Mouse (Mus musculus): ENCODE data around the gene Sclt1. TPM values are rescaled to one million over a fixed set of nuclear protein-coding genes. Genes with fewer than 3 reads are reported as not detected.

The Sclt1 gene
- polyA plus RNA-seq, 1 experiment: 12.9 TPM

- Histone ChIP-seq H3K27ac (ENCODE audit: insufficient read depth, low read length) (no peak overlapping the region), H3K4me3 (replicated peaks; ENCODE audit: insufficient read depth, low read depth, low read length) (no peak overlapping the region), H3K4me1 (ENCODE audit: control insufficient read depth, insufficient read depth, low read length) (peaks cover 40% of the 10 kb centered on the region), H3K27me3 (ENCODE audit: control insufficient read depth, insufficient read depth, low read length) (no peaks in the 10 kb centered on the region)
- no peak for TF ChIP-seq CTCF (IDR thresholded peaks at IDR 0.05; ENCODE audit: borderline replicate concordance, insufficient read depth, low read depth, low read length)
- TF ChIP-seq POLR2A (IDR thresholded peaks at IDR 0.05; ENCODE audit: borderline replicate concordance, insufficient read depth, low read length): no peak
- no peak for DNase-seq
- WGBS: 90% methylated on average over 7 of the region's 7 CpGs
Observed at GRCm38 (mm10) chr3:41582256-41582655, 160.1 kb downstream of the Sclt1 start.

- DNase-seq: no peak
- H3K27ac ChIP-seq (ENCODE audit: insufficient read depth, low read length): peak overlapping the region; percentile 4; the same call in 1 of the 2 replicates
- peaks cover 37% of the 10 kb centered on the region for H3K4me1 ChIP-seq (ENCODE audit: control insufficient read depth, insufficient read depth, low read length)
- H3K27me3 ChIP-seq (ENCODE audit: control insufficient read depth, insufficient read depth, low read length): no peaks in the 10 kb centered on the region
- no peak overlapping the region for H3K4me3 ChIP-seq (replicated peaks; ENCODE audit: insufficient read depth, low read depth, low read length)
- WGBS: 50% methylated on average over 8 of the region's 8 CpGs
- TF ChIP-seq CTCF (IDR thresholded peaks at IDR 0.05; ENCODE audit: borderline replicate concordance, insufficient read depth, low read depth, low read length): no peak
- no peak for TF ChIP-seq POLR2A (IDR thresholded peaks at IDR 0.05; ENCODE audit: borderline replicate concordance, insufficient read depth, low read length)
Observed at GRCm38 (mm10) chr3:41581436-41581835, 160.9 kb downstream of the Sclt1 start.

GRCm38 (mm10) chr3:41580401-41581323 is 161.7 kb downstream of the Sclt1 start:
- 40% methylated on average over 14 of the region's 14 CpGs for WGBS
- DNase-seq: no peak
- Histone ChIP-seq H3K4me3 (replicated peaks; ENCODE audit: insufficient read depth, low read depth, low read length) (no peak overlapping the region), H3K27me3 (ENCODE audit: control insufficient read depth, insufficient read depth, low read length) (no peaks in the 10 kb centered on the region), H3K4me1 (ENCODE audit: control insufficient read depth, insufficient read depth, low read length) (peaks cover 44% of the 10 kb centered on the region), H3K27ac (ENCODE audit: insufficient read depth, low read length) (0 out of 2 replicates have a peak overlapping the region, but pooled peaks have one; percentile 4)
- TF ChIP-seq POLR2A (IDR thresholded peaks at IDR 0.05; ENCODE audit: borderline replicate concordance, insufficient read depth, low read length): no peak
- TF ChIP-seq CTCF (IDR thresholded peaks at IDR 0.05; ENCODE audit: borderline replicate concordance, insufficient read depth, low read depth, low read length): no peak

- no peak overlapping the region for H3K4me3 ChIP-seq (replicated peaks; ENCODE audit: insufficient read depth, low read depth, low read length)
- peaks cover 47% of the 10 kb centered on the region for H3K4me1 ChIP-seq (ENCODE audit: control insufficient read depth, insufficient read depth, low read length)
- TF ChIP-seq POLR2A (IDR thresholded peaks at IDR 0.05; ENCODE audit: borderline replicate concordance, insufficient read depth, low read length) (no peak), CTCF (IDR thresholded peaks at IDR 0.05; ENCODE audit: borderline replicate concordance, insufficient read depth, low read depth, low read length) (no peak)
- H3K27ac ChIP-seq (ENCODE audit: insufficient read depth, low read length): no peak overlapping the region
- 82% methylated on average over 4 of the region's 4 CpGs for WGBS
- DNase-seq: no peak
- H3K27me3 ChIP-seq (ENCODE audit: control insufficient read depth, insufficient read depth, low read length): no peaks in the 10 kb centered on the region
Observed at GRCm38 (mm10) chr3:41579873-41580272, 162.4 kb downstream of the Sclt1 start.

GRCm38 (mm10) chr3:41577240-41577639 is 165.1 kb downstream of the Sclt1 start:
- TF ChIP-seq POLR2A (IDR thresholded peaks at IDR 0.05; ENCODE audit: borderline replicate concordance, insufficient read depth, low read length): no peak
- no peak for TF ChIP-seq CTCF (IDR thresholded peaks at IDR 0.05; ENCODE audit: borderline replicate concordance, insufficient read depth, low read depth, low read length)
- H3K27ac ChIP-seq (ENCODE audit: insufficient read depth, low read length): no peak overlapping the region
- WGBS: 72% methylated on average over 2 of the region's 2 CpGs
- no peak for DNase-seq
- H3K4me1 ChIP-seq (ENCODE audit: control insufficient read depth, insufficient read depth, low read length): peaks cover 45% of the 10 kb centered on the region
- H3K4me3 ChIP-seq (replicated peaks; ENCODE audit: insufficient read depth, low read depth, low read length): no peak overlapping the region
- H3K27me3 ChIP-seq (ENCODE audit: control insufficient read depth, insufficient read depth, low read length): no peaks in the 10 kb centered on the region

Other genes starting within 250 kb of the Sclt1 start
- gene Jade1, start 186.8 kb downstream of the Sclt1 start, polyA plus RNA-seq (2012; rRNA removed): 30.1 and 31.8 TPM in 2 replicates
- gene D3Ertd751e, start 97 bp upstream of the Sclt1 start, polyA plus RNA-seq (2012; rRNA removed): 11.4 and 11.9 TPM in 2 replicates

Data from cerebellum, adult 2 months (tissue).